Mouse (Mus musculus) heart, embryonic 12.5 days (tissue): ENCODE results near the gene Rps29. TPM values are rescaled to one million over a fixed set of nuclear protein-coding genes. Genes with fewer than 3 reads are reported as not detected.

Experiments used
- ATAC-seq: fragments of 200-750 bp; cut with Nextera tagmentation; 2 replicates; pipeline ENCODE4 v1.8.0; 2017; ENCODE audit warnings: moderate TSS enrichment, moderate library complexity; ENCODE audit not compliant: insufficient number of reproducible peaks, low FRiP score
- H3K27ac ChIP-seq: fragments of 300-500 bp; sonication (generic); 2 replicates; pipeline ENCODE4 v1.5.1; 2016; ENCODE audit warnings: mild to moderate bottlenecking, moderate library complexity; ENCODE audit not compliant: poor library complexity, severe bottlenecking
- H3K27me3 ChIP-seq: fragments of 300-500 bp; sonication (generic); replicated peaks from 2 replicates; pipeline ENCODE4 v1.6.1; 2016; ENCODE audit warnings: mild to moderate bottlenecking, moderate library complexity
- H3K36me3 ChIP-seq: fragments of 300-500 bp; sonication (generic); 2 replicates; pipeline ENCODE4 v1.6.1; 2016; ENCODE audit warnings: mild to moderate bottlenecking, moderate library complexity
- H3K4me1 ChIP-seq: fragments of 300-500 bp; sonication (generic); replicated peaks from 2 replicates; pipeline ENCODE4 v1.6.1; 2016; ENCODE audit warnings: mild to moderate bottlenecking
- H3K4me2 ChIP-seq: fragments of 300-500 bp; sonication (generic); 2 replicates; pipeline ENCODE4 v1.6.1; 2016; ENCODE audit warnings: mild to moderate bottlenecking, moderate library complexity
- H3K4me3 ChIP-seq: fragments of 300-500 bp; sonication (generic); 2 replicates; pipeline ENCODE4 v1.5.1; 2016; ENCODE audit warnings: mild to moderate bottlenecking
- H3K9ac ChIP-seq: fragments of 300-500 bp; sonication (generic); 2 replicates; pipeline ENCODE4 v1.6.1; 2016; ENCODE audit warnings: mild to moderate bottlenecking, moderate library complexity
- H3K9me3 ChIP-seq: fragments of 300-500 bp; sonication (generic); replicated peaks from 2 replicates; pipeline ENCODE4 v1.6.1; 2016; ENCODE audit warnings: mild to moderate bottlenecking, moderate library complexity
- WGBS: fragments of 180-500 bp; shearing (Covaris S2); methylation state at CpG from one replicate; pipeline ENCODE4 v1.1.7; 2016; 5-methylcytosine and 5-hydroxymethylcytosine counted together
- microRNA-seq: library from miRNA; unstranded; fragments of <30 nt; microRNA quantifications from one replicate; pipeline ENCODE4, GENCODE M21; 2017
- polyA plus RNA-seq: library from polyadenylated mRNA; unstranded; fragments of >200 nt; fragmentation: Nextera tagmentation; extraction: Ambion mirVana; gene quantifications from 2 replicates; pipeline ENCODE4 v1.2.1, GENCODE M21; 2016

Rps29 gene
- polyA plus RNA-seq, 1 experiment from 2014 or later: 1,310 TPM

- Histone ChIP-seq H3K9ac (no peak overlapping the region), H3K4me2 (no peak overlapping the region), H3K4me3 (no peak overlapping the region), H3K9me3 (no peaks in the 10 kb centered on the region), H3K27me3 (no peaks in the 10 kb centered on the region; the same call in 1 of the 2 replicates), H3K36me3 (no peaks in the 10 kb centered on the region), H3K4me1 (0 out of 2 replicates have a peak, but pooled peaks cover 5% of the 10 kb centered on the region), H3K27ac (no peak overlapping the region)
- WGBS: 77% methylated on average over 3 of the region's 3 CpGs
- no peak for ATAC-seq
These were observed 31.4 kb downstream of the Rps29 start for GRCm38 (mm10) chr12:69127626-69128025.

DNA sequence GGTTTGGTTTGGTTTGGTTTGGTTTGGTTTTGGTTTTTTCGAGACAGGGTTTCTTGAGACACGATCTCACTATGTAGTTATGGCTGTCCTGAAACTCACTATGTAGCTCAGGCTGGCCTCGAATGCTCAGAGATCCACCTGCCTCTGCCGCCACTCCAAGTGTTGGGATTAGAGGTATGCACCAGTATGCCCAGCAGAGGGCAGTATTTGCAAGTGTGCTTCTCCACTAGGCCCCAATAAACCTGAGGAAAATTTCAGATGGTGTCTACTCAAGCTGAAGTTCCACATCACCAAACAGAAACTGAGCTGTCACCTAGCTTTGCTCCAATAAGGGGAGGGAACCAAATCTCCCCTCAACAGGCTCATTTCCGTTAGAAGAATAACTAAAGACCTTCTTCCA lies 31.8 kb downstream of the Rps29 start:
- H3K9me3 ChIP-seq: no peaks in the 10 kb centered on the region
- no peak overlapping the region for H3K9ac ChIP-seq
- WGBS: 85% methylated on average over 5 of the region's 5 CpGs
- no peak overlapping the region for H3K27ac ChIP-seq
- no peaks in the 10 kb centered on the region for H3K36me3 ChIP-seq
- H3K4me2 ChIP-seq: no peak overlapping the region
- ATAC-seq: no peak
- H3K27me3 ChIP-seq: no peaks in the 10 kb centered on the region; the same call in 1 of the 2 replicates
- 0 out of 2 replicates have a peak, but pooled peaks cover 5% of the 10 kb centered on the region for H3K4me1 ChIP-seq
- no peak overlapping the region for H3K4me3 ChIP-seq

- no peaks in the 10 kb centered on the region for H3K27me3 ChIP-seq
- no peaks in the 10 kb centered on the region for H3K9me3 ChIP-seq
- WGBS: 76% methylated on average over 5 of the region's 5 CpGs
- no peak overlapping the region for H3K4me3 ChIP-seq
- no peak overlapping the region for H3K27ac ChIP-seq
- no peak overlapping the region for H3K4me2 ChIP-seq
- no peaks in the 10 kb centered on the region for H3K36me3 ChIP-seq
- H3K9ac ChIP-seq: no peak overlapping the region
- no peak for ATAC-seq
- H3K4me1 ChIP-seq: 0 out of 2 replicates have a peak, but pooled peaks cover 2% of the 10 kb centered on the region
These were observed 33.9 kb downstream of the Rps29 start for GRCm38 (mm10) chr12:69125066-69125465.

DNA sequence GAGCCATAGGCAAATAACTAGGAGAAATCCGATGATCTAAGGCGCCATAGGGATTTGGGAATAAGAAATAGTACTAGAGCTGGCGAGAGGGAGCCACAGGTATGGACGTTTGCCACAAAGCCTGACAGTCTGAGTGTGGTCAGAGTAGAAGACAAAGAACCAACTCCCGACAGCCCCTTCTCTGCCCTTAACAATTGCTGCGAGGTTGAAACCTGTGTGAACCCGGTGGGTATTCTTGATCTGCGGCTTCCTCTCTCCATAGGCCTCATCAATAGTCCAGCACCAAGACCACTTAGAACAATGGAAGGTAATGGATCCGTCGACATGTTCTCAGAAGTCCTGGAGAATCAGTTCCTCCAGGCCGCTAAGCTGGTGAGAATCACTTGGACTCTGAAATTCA lies 36.2 kb downstream of the Rps29 start:
- H3K36me3 ChIP-seq: no peaks in the 10 kb centered on the region
- no peak overlapping the region for H3K4me2 ChIP-seq
- H3K9me3 ChIP-seq: no peaks in the 10 kb centered on the region
- no peak overlapping the region for H3K9ac ChIP-seq
- H3K27me3 ChIP-seq: no peaks in the 10 kb centered on the region
- 83% methylated on average over 11 of the region's 11 CpGs for WGBS
- H3K27ac ChIP-seq: no peak overlapping the region
- no peak overlapping the region for H3K4me3 ChIP-seq
- ATAC-seq: no peak
- no peaks in the 10 kb centered on the region for H3K4me1 ChIP-seq

- 74% methylated on average over 6 of the region's 6 CpGs for WGBS
- Histone ChIP-seq H3K4me1 (no peaks in the 10 kb centered on the region), H3K27me3 (no peaks in the 10 kb centered on the region), H3K27ac (no peak overlapping the region), H3K36me3 (no peaks in the 10 kb centered on the region), H3K4me3 (no peak overlapping the region), H3K4me2 (no peak overlapping the region), H3K9me3 (no peaks in the 10 kb centered on the region), H3K9ac (no peak overlapping the region)
- ATAC-seq: no peak
These were observed 39.1 kb downstream of the Rps29 start for GRCm38 (mm10) chr12:69119908-69120307.

Small RNAs within 50 kb of the gene (microRNA-seq; reads per million reads assigned to microRNA genes)
- gene Gm47287 (not detected), gene Gm47295 (1.7 reads per million)

Other genes with a start within 250 kb of the Rps29 start
- 16.1 and 17.5 TPM in 2 replicates for gene Lrr1, start 9.6 kb upstream of the Rps29 start, polyA plus RNA-seq
- 572 and 579 TPM in 2 replicates for gene Rpl36al, start 24.9 kb upstream of the Rps29 start, polyA plus RNA-seq
- 56.2 and 56.8 TPM in 2 replicates for gene Mgat2, start 25.0 kb upstream of the Rps29 start, polyA plus RNA-seq
- 18.5 and 19.4 TPM in 2 replicates for gene Gm49383, start 37.9 kb upstream of the Rps29 start, polyA plus RNA-seq
- gene Dnaaf2, start 39.2 kb upstream of the Rps29 start, polyA plus RNA-seq: 8.1 and 9.1 TPM in 2 replicates
- 16.0 and 19.2 TPM in 2 replicates for gene Gm49384, start 45.1 kb upstream of the Rps29 start, polyA plus RNA-seq
- gene Pole2, start 69.0 kb upstream of the Rps29 start, polyA plus RNA-seq: 16.7 and 19.7 TPM in 2 replicates
- 7.7 and 8.0 TPM in 2 replicates for gene Klhdc1, start 82.0 kb upstream of the Rps29 start, polyA plus RNA-seq
- 142 and 144 TPM in 2 replicates for gene Klhdc2, start 137.5 kb upstream of the Rps29 start, polyA plus RNA-seq
- gene Nemf, start 198.0 kb upstream of the Rps29 start, polyA plus RNA-seq: 69.5 and 71.0 TPM in 2 replicates
- gene Arf6, start 213.0 kb upstream of the Rps29 start, polyA plus RNA-seq: 53.9 and 55.7 TPM in 2 replicates
- gene Gm9887, start 213.3 kb upstream of the Rps29 start, polyA plus RNA-seq: 1.1 and 2.4 TPM in 2 replicates